Mouse (Mus musculus): ENCODE measurements around the gene Gm9999. TPM values are rescaled to one million over a fixed set of nuclear protein-coding genes. Genes with fewer than 3 reads are reported as not detected.

Gm9999 gene
- total RNA-seq (2021) (not detected), polyA plus RNA-seq (2012; rRNA removed) (1.1 TPM in 1 of 2 replicates, not detected in the other)
- long read RNA-seq, result 0 reads

GRCm38 (mm10) chr7:46983280-46983679, at the start of gene Gm9999:
Gm9999 (plus strand) TSS chr7:46983580.
- H3K4me3 ChIP-seq, result no peak within 1 kb of the TSS
- no peak within 1 kb of the TSS for H3K27ac ChIP-seq
- no peaks in the 10 kb centered on the region for H3K4me1 ChIP-seq (ENCODE audit: control insufficient read depth, insufficient read depth, low read length)
- 85% methylated on average over 3 of the region's 3 CpGs for WGBS
- H3K9ac ChIP-seq (ENCODE audit: low read depth, low read length), result no peak within 1 kb of the TSS
- no peaks in the 10 kb centered on the region for H3K79me2 ChIP-seq (replicated peaks; ENCODE audit: control insufficient read depth, insufficient read depth, low read length)
- no peaks in the 10 kb centered on the region for H3K36me3 ChIP-seq (ENCODE audit: control insufficient read depth, insufficient read depth, low read length)
- DNase-seq, result no peak
- H3K27me3 ChIP-seq (ENCODE audit: control insufficient read depth, insufficient read depth, low read length), result no peaks in the 10 kb centered on the region
- intact Hi-C loops (cut with DNase I), result no loop called here
- TF ChIP-seq EP300 (IDR thresholded peaks at IDR 0.05; ENCODE audit: insufficient read depth, low read depth, low read length) (no peak), POLR2A (IDR thresholded peaks at IDR 0.05; ENCODE audit: insufficient read depth, low read depth, low read length) (no peak), CTCF (IDR thresholded peaks at IDR 0.05) (no peak)

GRCm38 (mm10) chr7:46934788-46935187, 48.6 kb upstream of the Gm9999 start:
- no peaks in the 10 kb centered on the region for H3K36me3 ChIP-seq (ENCODE audit: control insufficient read depth, insufficient read depth, low read length)
- no peak overlapping the region for H3K9ac ChIP-seq (ENCODE audit: low read depth, low read length)
- no peak for DNase-seq
- intact Hi-C loops (cut with DNase I), result no loop called here
- H3K27me3 ChIP-seq (ENCODE audit: control insufficient read depth, insufficient read depth, low read length), result no peaks in the 10 kb centered on the region
- H3K4me3 ChIP-seq, result no peak overlapping the region
- no peaks in the 10 kb centered on the region for H3K4me1 ChIP-seq (ENCODE audit: control insufficient read depth, insufficient read depth, low read length)
- TF ChIP-seq EP300 (IDR thresholded peaks at IDR 0.05; ENCODE audit: insufficient read depth, low read depth, low read length) (no peak), CTCF (IDR thresholded peaks at IDR 0.05) (no peak), POLR2A (IDR thresholded peaks at IDR 0.05; ENCODE audit: insufficient read depth, low read depth, low read length) (no peak)
- no peak overlapping the region for H3K27ac ChIP-seq
- 60% methylated on average over 8 of the region's 8 CpGs for WGBS
- H3K79me2 ChIP-seq (replicated peaks; ENCODE audit: control insufficient read depth, insufficient read depth, low read length), result no peaks in the 10 kb centered on the region

- H3K4me1 ChIP-seq (ENCODE audit: control insufficient read depth, insufficient read depth, low read length), result no peaks in the 10 kb centered on the region
- H3K9ac ChIP-seq (ENCODE audit: low read depth, low read length), result no peak overlapping the region
- no peak overlapping the region for H3K4me3 ChIP-seq
- H3K27ac ChIP-seq, result no peak overlapping the region
- no peak for TF ChIP-seq POLR2A (IDR thresholded peaks at IDR 0.05; ENCODE audit: insufficient read depth, low read depth, low read length)
- TF ChIP-seq CTCF (IDR thresholded peaks at IDR 0.05), result peak; percentile 60
- no peak for TF ChIP-seq EP300 (IDR thresholded peaks at IDR 0.05; ENCODE audit: insufficient read depth, low read depth, low read length)
- no peaks in the 10 kb centered on the region for H3K36me3 ChIP-seq (ENCODE audit: control insufficient read depth, insufficient read depth, low read length)
- intact Hi-C loops (cut with DNase I), result no loop called here
- H3K79me2 ChIP-seq (replicated peaks; ENCODE audit: control insufficient read depth, insufficient read depth, low read length), result no peaks in the 10 kb centered on the region
- 34% methylated on average over 4 of the region's 4 CpGs for WGBS
- no peak for DNase-seq
- no peaks in the 10 kb centered on the region for H3K27me3 ChIP-seq (ENCODE audit: control insufficient read depth, insufficient read depth, low read length)
These were observed 47.5 kb upstream of the Gm9999 start for GRCm38 (mm10) chr7:46935847-46936246.

- WGBS, result under 1% methylated on average over 51 of the region's 51 CpGs
- DNase-seq, result peak; percentile 94 to 96
These were observed 25.3 kb upstream of the Gm9999 start, which contains the start of gene Uevld for GRCm38 (mm10) chr7:46957831-46958691. Uevld (minus strand) TSS chr7:46958527.

GRCm38 (mm10) chr7:46958853-46959252, 24.5 kb upstream of the Gm9999 start:
- peak overlapping the region; percentile 80; the same call in 1 of the 2 replicates for H3K4me3 ChIP-seq
- H3K27ac ChIP-seq, result no peak overlapping the region
- H3K9ac ChIP-seq (ENCODE audit: low read depth, low read length), result 0 out of 2 replicates have a peak overlapping the region, but pooled peaks have one; percentile 39
- H3K36me3 ChIP-seq (ENCODE audit: control insufficient read depth, insufficient read depth, low read length), result no peaks in the 10 kb centered on the region
- 19% methylated on average over 9 of the region's 9 CpGs for WGBS
- no peaks in the 10 kb centered on the region for H3K79me2 ChIP-seq (replicated peaks; ENCODE audit: control insufficient read depth, insufficient read depth, low read length)
- TF ChIP-seq POLR2A (IDR thresholded peaks at IDR 0.05; ENCODE audit: insufficient read depth, low read depth, low read length) (no peak), CTCF (IDR thresholded peaks at IDR 0.05) (no peak), EP300 (IDR thresholded peaks at IDR 0.05; ENCODE audit: insufficient read depth, low read depth, low read length) (no peak)
- H3K4me1 ChIP-seq (ENCODE audit: control insufficient read depth, insufficient read depth, low read length), result peaks cover 6% of the 10 kb centered on the region
- no peaks in the 10 kb centered on the region for H3K27me3 ChIP-seq (ENCODE audit: control insufficient read depth, insufficient read depth, low read length)
- no peak for DNase-seq
- intact Hi-C loops (cut with DNase I), result no loop called here

More at GRCm38 (mm10) chr7:46957831-46958691, 25.3 kb upstream of the Gm9999 start, which contains the start of gene Uevld:
- Histone ChIP-seq H3K27ac (peak within 1 kb of the TSS; percentile 75), H3K9ac (ENCODE audit: low read depth, low read length) (peak within 1 kb of the TSS; percentile 91), H3K79me2 (replicated peaks; ENCODE audit: control insufficient read depth, insufficient read depth, low read length) (no peaks in the 10 kb centered on the region), H3K36me3 (ENCODE audit: control insufficient read depth, insufficient read depth, low read length) (no peaks in the 10 kb centered on the region), H3K4me1 (ENCODE audit: control insufficient read depth, insufficient read depth, low read length) (peaks cover 5% of the 10 kb centered on the region), H3K4me3 (peak within 1 kb of the TSS; percentile 80), H3K27me3 (ENCODE audit: control insufficient read depth, insufficient read depth, low read length) (no peaks in the 10 kb centered on the region)
- TF ChIP-seq POLR2A (IDR thresholded peaks at IDR 0.05; ENCODE audit: insufficient read depth, low read depth, low read length), result peak; percentile 58
- TF ChIP-seq CTCF (IDR thresholded peaks at IDR 0.05), result peak; percentile 24
- peak; percentile 79 for TF ChIP-seq EP300 (IDR thresholded peaks at IDR 0.05; ENCODE audit: insufficient read depth, low read depth, low read length)
- intact Hi-C loops (cut with DNase I), result loop anchor here (2.0 kb wide), 1 partner anchor 39 kb away; the partner anchor contains the start of gene Tsg101

- Histone ChIP-seq H3K36me3 (ENCODE audit: control insufficient read depth, insufficient read depth, low read length) (no peaks in the 10 kb centered on the region), H3K27me3 (ENCODE audit: control insufficient read depth, insufficient read depth, low read length) (no peaks in the 10 kb centered on the region), H3K4me3 (no peak overlapping the region), H3K27ac (no peak overlapping the region), H3K79me2 (replicated peaks; ENCODE audit: control insufficient read depth, insufficient read depth, low read length) (no peaks in the 10 kb centered on the region), H3K9ac (ENCODE audit: low read depth, low read length) (no peak overlapping the region), H3K4me1 (ENCODE audit: control insufficient read depth, insufficient read depth, low read length) (peaks cover 6% of the 10 kb centered on the region)
- WGBS, result 24% methylated on average over 3 of the region's 3 CpGs
- intact Hi-C loops (cut with DNase I), result no loop called here
- DNase-seq, result no peak
- TF ChIP-seq EP300 (IDR thresholded peaks at IDR 0.05; ENCODE audit: insufficient read depth, low read depth, low read length), result no peak
- TF ChIP-seq CTCF (IDR thresholded peaks at IDR 0.05), result no peak
- no peak for TF ChIP-seq POLR2A (IDR thresholded peaks at IDR 0.05; ENCODE audit: insufficient read depth, low read depth, low read length)
These were observed 22.4 kb upstream of the Gm9999 start for GRCm38 (mm10) chr7:46960991-46961390.
